Mouse (Mus musculus) olfactory bulb, adult 2 months (tissue): ENCODE results near the gene Ptprg.

Experiments used
- CTCF ChIP-seq: fragments of 200-500 bp; IDR thresholded peaks from 2 replicates; pipeline ENCODE4 v1.5.1; 2012; ENCODE audit warnings: low read depth, mild to moderate bottlenecking, low read length, moderate library complexity; ENCODE audit not compliant: insufficient read depth
- POLR2A ChIP-seq: fragments of 200-500 bp; IDR thresholded peaks from 2 replicates; pipeline ENCODE4 v1.6.1; 2012; ENCODE audit warnings: mild to moderate bottlenecking, low read depth, low read length, moderate library complexity; ENCODE audit not compliant: insufficient read depth

DNA sequence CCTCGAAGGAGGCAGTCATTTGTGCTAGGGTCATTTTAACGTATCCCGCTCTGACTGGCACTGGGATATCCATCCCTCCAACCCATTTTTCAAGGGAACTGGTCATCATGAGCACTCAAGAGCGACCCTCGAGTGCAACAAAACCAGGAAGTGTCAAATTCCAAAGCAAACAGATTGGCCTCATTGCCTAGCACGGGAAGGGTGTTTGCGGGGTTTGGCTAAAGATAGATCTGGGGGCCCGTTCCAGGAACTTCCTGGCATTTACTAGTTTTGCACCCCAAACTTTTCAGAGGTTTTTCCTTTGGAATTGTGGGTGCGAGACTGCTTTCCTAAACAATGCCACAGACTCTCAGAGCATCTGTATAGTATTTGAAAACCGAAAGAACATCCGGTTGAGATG is 1.4 kb upstream of the Ptprg start:
- TF ChIP-seq CTCF (no peak), POLR2A (no peak)
